Mouse (Mus musculus): ENCODE data around the gene Slc39a3.
A peak's percentile ranks its signal among the peaks of the same experiment; 100 is the strongest.

DNA sequence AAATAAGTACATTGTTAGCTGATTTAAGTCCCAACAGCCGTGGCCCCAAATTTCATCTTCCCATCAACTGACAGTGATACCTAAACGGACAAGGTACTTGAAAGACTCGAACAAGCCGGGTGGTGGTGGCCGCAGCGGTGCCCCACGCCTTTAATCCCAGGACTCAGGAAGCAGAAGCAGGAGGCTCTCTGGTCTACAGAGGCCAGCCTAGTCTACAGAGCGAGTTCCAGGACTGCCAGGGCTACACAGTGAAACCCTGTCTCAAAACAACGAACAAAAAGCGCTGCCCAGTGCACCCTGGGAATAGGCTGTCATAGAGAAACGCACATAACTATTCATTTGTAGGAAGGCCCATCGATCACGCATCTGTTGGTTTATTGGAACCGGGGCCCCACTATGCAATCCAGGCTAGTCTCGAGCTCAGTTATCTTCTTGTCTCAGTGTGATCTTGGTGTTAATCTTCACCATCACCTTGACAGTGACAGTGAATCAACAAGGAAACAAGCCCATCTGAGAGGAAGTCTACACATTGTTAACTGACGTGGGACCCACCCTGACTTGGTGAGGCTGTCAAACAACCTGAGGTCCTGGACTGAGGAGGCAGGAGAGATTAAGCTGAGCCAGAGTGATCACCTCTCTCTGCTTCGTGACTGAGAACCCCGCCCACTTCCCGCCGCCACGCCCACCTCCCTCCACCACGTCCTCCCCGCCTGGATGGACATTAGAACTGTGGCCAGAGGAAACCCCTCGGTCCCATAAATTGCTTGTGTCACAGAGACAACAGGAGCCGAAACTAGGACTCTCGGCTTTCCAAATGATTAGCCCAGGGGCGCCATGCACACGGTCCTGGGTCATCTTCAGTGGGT is 36.8 kb downstream of the Slc39a3 start:
- TF ChIP-seq MYC (IDR thresholded peaks at IDR 0.05; ENCODE audit: low read depth, low read length) (no peak), POLR2A (IDR thresholded peaks at IDR 0.05; ENCODE audit: control insufficient read depth in 1 of 2, insufficient read depth in 1 of 2, low read depth in 1 of 2, low read length in 2 of 2, poor library complexity in 1 of 2) (peak in 1 of 2 experiments; percentile 66; a peak in 1 of 4 replicates), GABPA (IDR thresholded peaks at IDR 0.05; ENCODE audit: low read depth, low read length) (no peak), SIN3A (IDR thresholded peaks at IDR 0.05; ENCODE audit: low read length) (peak; percentile 33), KAT2A (conservative IDR thresholded peaks at IDR 0.05; ENCODE audit: low read depth, low read length) (no peak), GATA1 (IDR thresholded peaks at IDR 0.05; ENCODE audit: low read depth, low read length) (peak; percentile 32; the same call in 1 of the 2 replicates), CTCF (IDR thresholded peaks at IDR 0.05 in 2 of 3, conservative IDR thresholded peaks at IDR 0.05 in 1 of 3; ENCODE audit: control insufficient read depth in 1 of 3, insufficient read depth in 1 of 3, low read depth in 2 of 3, low read length in 3 of 3, poor library complexity in 1 of 3, severe bottlenecking in 1 of 3) (no peak), ZKSCAN1 (IDR thresholded peaks at IDR 0.05; ENCODE audit: low read depth, low read length) (no peak), MEF2A (IDR thresholded peaks at IDR 0.05; ENCODE audit: extremely low read depth, insufficient replicate concordance, low read depth, low read length, poor library complexity, severe bottlenecking) (peak; percentile 27; the same call in 1 of the 2 replicates), ZMIZ1 (IDR thresholded peaks at IDR 0.05; ENCODE audit: low read depth, low read length) (peak; percentile 93), MAX (IDR thresholded peaks at IDR 0.05; ENCODE audit: low read length) (peak; percentile 27)
